Mouse (Mus musculus) embryonic facial prominence, embryonic 15.5 days (tissue): ENCODE measurements at regions not wholly inside any gene's neighbourhood (a gene's known extent, or its start where the extent isn't known, plus 50 kb on each side); places are given as distances from the start of the nearest gene placed in this dataset.

Experiments used
- ATAC-seq: fragments of 200-750 bp; cut with Nextera tagmentation; 2 replicates; pipeline ENCODE4 v1.8.0; 2017; ENCODE audit warnings: low read depth, moderate TSS enrichment; ENCODE audit not compliant: insufficient number of reproducible peaks, low FRiP score, low TSS enrichment
- H3K27ac ChIP-seq: fragments of 300-500 bp; sonication (generic); replicated peaks from 2 replicates; pipeline ENCODE4 v1.5.1; 2015; ENCODE audit warnings: mild to moderate bottlenecking, inconsistent platforms
- H3K27me3 ChIP-seq: fragments of 300-500 bp; sonication (generic); 2 replicates; pipeline ENCODE4 v1.6.1; 2015; ENCODE audit warnings: inconsistent platforms
- H3K36me3 ChIP-seq: fragments of 300-500 bp; sonication (generic); 2 replicates; pipeline ENCODE4 v1.6.1; 2015; ENCODE audit warnings: mild to moderate bottlenecking, inconsistent platforms
- H3K4me1 ChIP-seq: fragments of 300-500 bp; sonication (generic); 2 replicates; pipeline ENCODE4 v1.6.1; 2015; ENCODE audit warnings: inconsistent platforms
- H3K4me2 ChIP-seq: fragments of 300-500 bp; sonication (generic); replicated peaks from 2 replicates; pipeline ENCODE4 v1.6.1; 2015; ENCODE audit warnings: mild to moderate bottlenecking, inconsistent platforms
- H3K4me3 ChIP-seq: fragments of 300-500 bp; sonication (generic); replicated peaks from 2 replicates; pipeline ENCODE4 v1.5.1; 2015; ENCODE audit warnings: mild to moderate bottlenecking, inconsistent platforms
- H3K9ac ChIP-seq: fragments of 300-500 bp; sonication (generic); 2 replicates; pipeline ENCODE4 v1.6.1; 2015; ENCODE audit warnings: inconsistent platforms
- H3K9me3 ChIP-seq: fragments of 300-500 bp; sonication (generic); replicated peaks from 2 replicates; pipeline ENCODE4 v1.6.1; 2016; ENCODE audit warnings: inconsistent platforms
- WGBS: fragments of 180-500 bp; shearing (Covaris S2); methylation state at CpG from one replicate; pipeline ENCODE4 v1.1.7; 2015; 5-methylcytosine and 5-hydroxymethylcytosine counted together

- 27% methylated on average over 9 of the region's 9 CpGs for WGBS
- ATAC-seq, result no peak
- Histone ChIP-seq H3K27ac (no peak overlapping the region), H3K9ac (no peak overlapping the region), H3K36me3 (no peaks in the 10 kb centered on the region), H3K9me3 (no peaks in the 10 kb centered on the region), H3K27me3 (no peaks in the 10 kb centered on the region), H3K4me2 (no peak overlapping the region), H3K4me3 (no peak overlapping the region), H3K4me1 (peaks cover 12% of the 10 kb centered on the region; the same call in 1 of the 2 replicates)
Measured at GRCm38 (mm10) chr8:8951186-8951585, 260.9 kb upstream of the Arglu1 start.

GRCm38 (mm10) chr8:8947516-8948161, 257.3 kb upstream of the Arglu1 start:
- no peak overlapping the region for H3K4me3 ChIP-seq
- no peak overlapping the region for H3K9ac ChIP-seq
- 17% methylated on average over 7 of the region's 7 CpGs for WGBS
- H3K36me3 ChIP-seq, result no peaks in the 10 kb centered on the region
- H3K9me3 ChIP-seq, result no peaks in the 10 kb centered on the region
- peaks cover 12% of the 10 kb centered on the region; the same call in 1 of the 2 replicates for H3K4me1 ChIP-seq
- no peak overlapping the region for H3K27ac ChIP-seq
- no peak overlapping the region for H3K4me2 ChIP-seq
- no peak for ATAC-seq
- H3K27me3 ChIP-seq, result no peaks in the 10 kb centered on the region

GRCm38 (mm10) chr8:8942991-8943390, 252.7 kb upstream of the Arglu1 start:
- Histone ChIP-seq H3K4me1 (0 out of 2 replicates have a peak, but pooled peaks cover 7% of the 10 kb centered on the region), H3K9ac (no peak overlapping the region), H3K36me3 (no peaks in the 10 kb centered on the region), H3K4me2 (no peak overlapping the region), H3K27ac (no peak overlapping the region), H3K27me3 (no peaks in the 10 kb centered on the region), H3K9me3 (no peaks in the 10 kb centered on the region), H3K4me3 (no peak overlapping the region)
- no peak for ATAC-seq
- WGBS, result 82% methylated on average over 6 of the region's 6 CpGs

DNA sequence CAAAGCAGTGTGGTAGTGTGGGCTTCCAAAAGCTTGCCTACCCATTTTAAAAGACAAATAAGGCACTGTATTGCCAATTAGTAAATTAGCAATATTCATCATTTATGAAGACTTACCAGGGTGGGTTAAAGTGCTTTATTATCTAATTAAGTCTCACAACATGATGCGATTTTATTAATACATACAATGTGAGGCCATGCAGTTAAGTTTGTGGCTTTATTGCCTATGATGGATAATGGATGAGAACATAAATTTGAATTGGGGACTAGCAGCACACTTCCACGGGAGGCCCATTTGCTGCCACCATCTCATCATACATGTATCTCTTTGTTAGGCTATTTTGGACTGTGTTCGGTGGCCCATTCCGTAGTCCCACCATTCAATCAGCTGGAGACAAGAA, 250.6 kb upstream of the Arglu1 start:
- Histone ChIP-seq H3K36me3 (no peaks in the 10 kb centered on the region), H3K27me3 (no peaks in the 10 kb centered on the region), H3K4me3 (no peak overlapping the region), H3K4me1 (0 out of 2 replicates have a peak, but pooled peaks cover 9% of the 10 kb centered on the region), H3K4me2 (no peak overlapping the region), H3K9ac (no peak overlapping the region), H3K27ac (no peak overlapping the region), H3K9me3 (no peaks in the 10 kb centered on the region)
- no peak for ATAC-seq
- WGBS, result 91% methylated on average over 4 of the region's 4 CpGs

DNA sequence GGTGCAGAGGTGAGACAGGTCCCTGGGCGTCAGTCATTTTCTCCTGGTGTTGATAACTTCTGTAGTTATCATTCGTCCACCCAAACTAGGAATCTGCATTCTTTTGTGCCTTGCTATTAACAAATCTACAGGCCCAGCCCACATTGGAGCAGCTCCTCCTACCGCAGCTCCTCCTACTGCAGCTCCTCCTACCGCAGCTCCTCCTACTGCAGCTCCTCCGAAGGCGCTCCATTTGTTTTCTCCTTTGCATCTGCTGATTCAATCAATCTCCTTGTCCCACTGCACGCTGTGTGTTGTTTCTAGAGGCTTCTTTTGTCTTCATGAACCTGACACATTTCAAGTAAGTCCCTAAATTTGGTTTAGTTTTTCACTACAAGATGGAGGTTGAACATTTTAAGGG, 248.2 kb upstream of the Arglu1 start:
- H3K27ac ChIP-seq, result no peak overlapping the region
- no peak overlapping the region for H3K4me2 ChIP-seq
- H3K4me1 ChIP-seq, result 0 out of 2 replicates have a peak, but pooled peaks cover 9% of the 10 kb centered on the region
- ATAC-seq, result no peak
- no peaks in the 10 kb centered on the region for H3K27me3 ChIP-seq
- H3K9ac ChIP-seq, result no peak overlapping the region
- no peak overlapping the region for H3K4me3 ChIP-seq
- no peaks in the 10 kb centered on the region for H3K9me3 ChIP-seq
- WGBS, result 88% methylated on average over 7 of the region's 7 CpGs
- no peaks in the 10 kb centered on the region for H3K36me3 ChIP-seq

DNA sequence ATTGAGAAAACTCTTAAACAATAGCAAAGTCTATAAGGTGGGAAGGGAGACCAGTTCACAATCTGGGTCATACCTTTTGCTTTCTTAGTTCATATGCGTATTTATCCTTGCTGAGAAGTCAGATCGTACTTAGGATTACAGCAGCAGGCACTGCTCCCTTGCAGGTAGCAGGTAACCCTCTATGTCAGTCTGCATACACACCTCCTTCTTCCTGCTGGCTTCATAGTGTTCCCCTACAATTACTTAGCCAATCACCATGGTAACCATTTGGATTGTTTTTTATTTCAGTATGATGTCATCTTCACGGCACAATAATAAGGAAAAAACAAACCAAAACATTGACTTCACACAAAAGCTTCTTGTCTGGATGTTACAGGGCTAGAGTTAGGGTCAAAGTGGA, 242.1 kb upstream of the Arglu1 start:
- Histone ChIP-seq H3K4me3 (no peak overlapping the region), H3K9ac (no peak overlapping the region), H3K4me1 (0 out of 2 replicates have a peak, but pooled peaks cover 5% of the 10 kb centered on the region), H3K9me3 (no peaks in the 10 kb centered on the region), H3K27ac (no peak overlapping the region), H3K4me2 (no peak overlapping the region), H3K36me3 (no peaks in the 10 kb centered on the region), H3K27me3 (no peaks in the 10 kb centered on the region)
- ATAC-seq, result no peak
- WGBS, result 75% methylated on average over 3 of the region's 3 CpGs

GRCm38 (mm10) chr8:8931746-8932145, 241.4 kb upstream of the Arglu1 start:
- Histone ChIP-seq H3K4me2 (no peak overlapping the region), H3K36me3 (no peaks in the 10 kb centered on the region), H3K4me3 (no peak overlapping the region), H3K9ac (no peak overlapping the region), H3K9me3 (no peaks in the 10 kb centered on the region), H3K4me1 (0 out of 2 replicates have a peak, but pooled peaks cover 2% of the 10 kb centered on the region), H3K27me3 (no peaks in the 10 kb centered on the region), H3K27ac (no peak overlapping the region)
- no peak for ATAC-seq
- 68% methylated on average over 6 of the region's 6 CpGs for WGBS

DNA sequence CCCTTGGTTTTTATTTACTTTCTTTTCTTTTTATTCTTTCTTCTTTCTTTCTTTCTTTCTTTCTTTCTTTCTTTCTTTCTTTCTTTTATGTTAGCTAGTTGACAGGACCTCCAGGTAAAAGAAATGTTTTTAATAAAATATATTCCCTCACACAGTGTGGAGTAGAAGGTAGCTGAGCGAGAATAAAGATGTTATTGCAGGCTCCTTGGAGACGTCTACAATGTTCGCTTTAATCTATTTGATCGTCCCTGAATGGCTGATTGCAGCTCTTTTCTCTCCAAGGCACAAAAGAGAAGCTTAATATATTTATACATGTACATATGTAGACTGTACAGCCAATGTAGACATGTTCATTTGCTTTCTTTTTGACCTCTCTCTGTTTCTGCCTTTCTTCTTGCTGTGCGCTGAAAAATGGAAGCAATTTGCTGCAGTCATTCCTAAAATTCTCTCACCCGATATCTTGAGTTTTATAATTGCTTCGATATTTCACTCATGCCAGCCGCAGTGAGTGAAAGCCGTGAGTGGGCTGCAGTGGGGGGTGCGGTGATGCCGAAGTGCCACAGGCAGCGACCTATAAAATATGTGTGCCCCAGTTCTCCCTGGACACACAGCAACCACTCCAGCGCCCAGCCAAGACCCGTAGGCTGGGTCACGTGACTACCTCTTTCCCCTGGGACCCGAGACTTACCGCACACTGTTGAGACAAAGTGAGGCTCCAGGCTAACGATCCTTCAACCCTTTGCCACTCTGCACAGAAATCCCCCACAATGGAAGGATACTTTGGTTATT, 237.9 kb upstream of the Arglu1 start:
- no peak overlapping the region for H3K27ac ChIP-seq
- 75% methylated on average over 18 of the region's 18 CpGs for WGBS

GRCm38 (mm10) chr8:8921446-8921845, 231.1 kb upstream of the Arglu1 start:
- Histone ChIP-seq H3K4me1 (0 out of 2 replicates have a peak, but pooled peaks cover 3% of the 10 kb centered on the region), H3K4me3 (no peak overlapping the region)

More for the DNA sequence above, 237.9 kb upstream of the Arglu1 start:
- Histone ChIP-seq H3K4me1 (no peaks in the 10 kb centered on the region), H3K27me3 (no peaks in the 10 kb centered on the region), H3K4me3 (no peak overlapping the region), H3K9me3 (no peaks in the 10 kb centered on the region), H3K9ac (no peak overlapping the region), H3K36me3 (no peaks in the 10 kb centered on the region), H3K4me2 (no peak overlapping the region)
- no peak for ATAC-seq

GRCm38 (mm10) chr8:8919582-8920503, 229.5 kb upstream of the Arglu1 start:
- ATAC-seq, result no peak
- Histone ChIP-seq H3K4me3 (no peak overlapping the region), H3K9ac (no peak overlapping the region), H3K9me3 (no peaks in the 10 kb centered on the region), H3K27me3 (no peaks in the 10 kb centered on the region), H3K36me3 (no peaks in the 10 kb centered on the region), H3K4me2 (no peak overlapping the region), H3K4me1 (0 out of 2 replicates have a peak, but pooled peaks cover 3% of the 10 kb centered on the region), H3K27ac (no peak overlapping the region)
- 28% methylated on average over 11 of the region's 11 CpGs for WGBS

More at GRCm38 (mm10) chr8:8921446-8921845, 231.1 kb upstream of the Arglu1 start:
- no peak overlapping the region for H3K9ac ChIP-seq
- H3K27me3 ChIP-seq, result no peaks in the 10 kb centered on the region
- H3K4me2 ChIP-seq, result no peak overlapping the region
- H3K9me3 ChIP-seq, result no peaks in the 10 kb centered on the region
- WGBS, result 56% methylated on average over 2 of the region's 2 CpGs
- H3K27ac ChIP-seq, result no peak overlapping the region
- H3K36me3 ChIP-seq, result no peaks in the 10 kb centered on the region
- ATAC-seq, result no peak

DNA sequence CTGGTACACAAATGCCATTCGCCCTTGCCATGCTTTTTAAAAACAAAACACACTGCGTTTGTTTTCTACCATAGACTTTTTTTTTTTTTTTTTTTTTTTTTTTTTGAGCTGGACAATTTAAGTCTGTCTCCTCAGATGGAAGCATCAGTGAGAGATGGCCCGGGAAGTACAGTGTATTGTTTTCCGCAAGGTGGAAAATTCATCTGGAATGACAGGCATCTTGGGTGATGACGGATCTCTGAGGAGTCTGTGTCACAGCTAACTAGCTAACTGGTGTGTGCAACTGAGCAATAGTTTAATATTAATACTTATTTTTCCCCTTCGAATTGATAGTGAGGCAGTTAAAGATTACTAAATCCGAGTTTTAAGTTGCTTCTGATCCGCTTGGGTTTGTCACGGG, 228.7 kb upstream of the Arglu1 start:
- H3K9ac ChIP-seq, result no peak overlapping the region
- 0 out of 2 replicates have a peak, but pooled peaks cover 3% of the 10 kb centered on the region for H3K4me1 ChIP-seq
- ATAC-seq, result no peak
- H3K9me3 ChIP-seq, result no peaks in the 10 kb centered on the region
- H3K4me3 ChIP-seq, result no peak overlapping the region
- WGBS, result 67% methylated on average over 9 of the region's 9 CpGs
- no peaks in the 10 kb centered on the region for H3K27me3 ChIP-seq
- no peak overlapping the region for H3K4me2 ChIP-seq
- no peaks in the 10 kb centered on the region for H3K36me3 ChIP-seq
- H3K27ac ChIP-seq, result no peak overlapping the region
